Mouse (Mus musculus) heart, postnatal 0 days (tissue): ENCODE measurements at regions not wholly inside any gene's neighbourhood (a gene's known extent, or its start where the extent isn't known, plus 50 kb on each side); places are given as distances from the start of the nearest gene placed in this dataset.

Experiments used
- ATAC-seq: fragments of 200-750 bp; cut with Nextera tagmentation; 2 replicates; pipeline ENCODE4 v1.8.0; 2017; ENCODE audit warnings: low read depth, moderate number of reproducible peaks, moderate library complexity; ENCODE audit not compliant: insufficient read depth
- DNase-seq: peaks from one replicate; pipeline ENCODE4 v3.0.0-alpha.2; 2016; ENCODE audit warnings: low spot score
- H3K27ac ChIP-seq: fragments of 300-500 bp; sonication (generic); 2 replicates; pipeline ENCODE4 v1.5.1; 2014; ENCODE audit warnings: low read depth, mild to moderate bottlenecking
- H3K27me3 ChIP-seq: fragments of 300-500 bp; sonication (generic); 2 replicates; pipeline ENCODE4 v1.6.1; 2014; ENCODE audit warnings: low read length, mixed read lengths; ENCODE audit not compliant: control insufficient read depth, insufficient read depth
- H3K36me3 ChIP-seq: fragments of 300-500 bp; sonication (generic); replicated peaks from 2 replicates; pipeline ENCODE4 v1.6.1; 2014; ENCODE audit warnings: low read length, mixed read lengths; ENCODE audit not compliant: control insufficient read depth, insufficient read depth
- H3K4me1 ChIP-seq: fragments of 300-500 bp; sonication (generic); 2 replicates; pipeline ENCODE4 v1.6.1; 2014; ENCODE audit warnings: antibody characterized with exemption; ENCODE audit not compliant: control insufficient read depth, insufficient read depth
- H3K4me2 ChIP-seq: fragments of 300-500 bp; sonication (generic); 2 replicates; pipeline ENCODE4 v1.6.1; 2014; ENCODE audit warnings: low read depth, mild to moderate bottlenecking, low read length, moderate library complexity
- H3K4me3 ChIP-seq: fragments of 300-500 bp; sonication (generic); 2 replicates; pipeline ENCODE4 v1.5.1; 2014; ENCODE audit warnings: low read depth, low read length
- H3K9ac ChIP-seq: fragments of 300-500 bp; sonication (generic); replicated peaks from 2 replicates; pipeline ENCODE4 v1.6.1; 2014; ENCODE audit warnings: low read depth, low read length, mixed read lengths
- H3K9me3 ChIP-seq: fragments of 300-500 bp; sonication (generic); replicated peaks from 2 replicates; pipeline ENCODE4 v1.6.1; 2016; ENCODE audit warnings: low read length; ENCODE audit not compliant: control insufficient read depth
- CTCF ChIP-seq: IDR thresholded peaks from 2 replicates; pipeline ENCODE4 v1.5.1; 2016; ENCODE audit warnings: antibody characterized with exemption, control low read depth, low read depth
- EP300 ChIP-seq: IDR thresholded peaks from 2 replicates; pipeline ENCODE4 v1.6.1; 2016; ENCODE audit warnings: antibody characterized with exemption, low read depth
- WGBS: fragments of 180-500 bp; shearing (Covaris S2); extraction: QIAGEN DNeasy Blood & Tissue Kit; methylation state at CpG from one replicate; pipeline ENCODE4 v1.1.7; 2014; 5-methylcytosine and 5-hydroxymethylcytosine counted together

GRCm38 (mm10) chr8:127921925-127922324 lies 436.5 kb upstream of the Nrp1 start:
- ATAC-seq = no peak
- Histone ChIP-seq H3K27ac (no peak overlapping the region), H3K4me2 (no peak overlapping the region), H3K27me3 (no peaks in the 10 kb centered on the region), H3K36me3 (no peaks in the 10 kb centered on the region), H3K9ac (no peak overlapping the region), H3K4me3 (no peak overlapping the region), H3K4me1 (no peaks in the 10 kb centered on the region; the same call in 1 of the 2 replicates), H3K9me3 (no peaks in the 10 kb centered on the region)
- WGBS = 74% methylated on average over 1 of the region's 1 CpGs
- DNase-seq = no peak
- TF ChIP-seq EP300 = no peak
- TF ChIP-seq CTCF = no peak

- no peak for DNase-seq
- H3K9me3 ChIP-seq = no peaks in the 10 kb centered on the region
- no peak overlapping the region for H3K4me2 ChIP-seq
- TF ChIP-seq CTCF = no peak
- TF ChIP-seq EP300 = no peak
- H3K27ac ChIP-seq = no peak overlapping the region
- WGBS = 85% methylated on average over 4 of the region's 4 CpGs
- no peaks in the 10 kb centered on the region for H3K4me1 ChIP-seq
- H3K4me3 ChIP-seq = no peak overlapping the region
- H3K9ac ChIP-seq = no peak overlapping the region
- ATAC-seq = no peak
- no peaks in the 10 kb centered on the region for H3K27me3 ChIP-seq
- no peaks in the 10 kb centered on the region for H3K36me3 ChIP-seq
Measured at GRCm38 (mm10) chr8:127923321-127923720, 435.1 kb upstream of the Nrp1 start.

GRCm38 (mm10) chr8:127932276-127932675 lies 426.1 kb upstream of the Nrp1 start:
- no peaks in the 10 kb centered on the region for H3K9me3 ChIP-seq
- no peaks in the 10 kb centered on the region for H3K4me1 ChIP-seq
- ATAC-seq (no peak), DNase-seq (no peak)
- no peak overlapping the region for H3K4me3 ChIP-seq
- WGBS = 89% methylated on average over 1 of the region's 1 CpGs
- H3K36me3 ChIP-seq = no peaks in the 10 kb centered on the region
- H3K9ac ChIP-seq = no peak overlapping the region
- H3K4me2 ChIP-seq = no peak overlapping the region
- no peak overlapping the region for H3K27ac ChIP-seq
- TF ChIP-seq EP300 (no peak), CTCF (no peak)
- H3K27me3 ChIP-seq = no peaks in the 10 kb centered on the region

GRCm38 (mm10) chr8:127936792-127937435 lies 421.5 kb upstream of the Nrp1 start:
- ATAC-seq (no peak), DNase-seq (no peak)
- 90% methylated on average over 6 of the region's 6 CpGs for WGBS
- no peak overlapping the region for H3K27ac ChIP-seq
- H3K4me2 ChIP-seq = no peak overlapping the region
- no peak overlapping the region for H3K9ac ChIP-seq
- no peaks in the 10 kb centered on the region for H3K36me3 ChIP-seq
- H3K4me3 ChIP-seq = no peak overlapping the region
- TF ChIP-seq EP300 (no peak), CTCF (no peak)
- H3K4me1 ChIP-seq = no peaks in the 10 kb centered on the region
- no peaks in the 10 kb centered on the region for H3K27me3 ChIP-seq
- H3K9me3 ChIP-seq = no peaks in the 10 kb centered on the region

GRCm38 (mm10) chr8:127939284-127939985 lies 419.0 kb upstream of the Nrp1 start:
- no peak for ATAC-seq
- Histone ChIP-seq H3K36me3 (no peaks in the 10 kb centered on the region), H3K9me3 (no peaks in the 10 kb centered on the region), H3K4me1 (no peaks in the 10 kb centered on the region), H3K4me3 (no peak overlapping the region), H3K27ac (no peak overlapping the region), H3K27me3 (no peaks in the 10 kb centered on the region), H3K9ac (no peak overlapping the region), H3K4me2 (no peak overlapping the region)
- TF ChIP-seq CTCF = no peak
- no peak for TF ChIP-seq EP300
- DNase-seq = no peak
- 56% methylated on average over 7 of the region's 7 CpGs for WGBS

- H3K36me3 ChIP-seq = no peaks in the 10 kb centered on the region
- H3K9me3 ChIP-seq = no peaks in the 10 kb centered on the region
- 73% methylated on average over 5 of the region's 5 CpGs for WGBS
- DNase-seq = no peak
- H3K4me3 ChIP-seq = no peak overlapping the region
- H3K27ac ChIP-seq = no peak overlapping the region
- no peaks in the 10 kb centered on the region for H3K27me3 ChIP-seq
- no peak overlapping the region for H3K9ac ChIP-seq
- no peak overlapping the region for H3K4me2 ChIP-seq
- H3K4me1 ChIP-seq = no peaks in the 10 kb centered on the region
- no peak for ATAC-seq
- TF ChIP-seq CTCF (no peak), EP300 (no peak)
Measured at GRCm38 (mm10) chr8:127939986-127940359, 418.4 kb upstream of the Nrp1 start.
